Mouse (Mus musculus): ENCODE measurements around the gene Krtap27-1.

Krtap27-1 gene

GRCm38 (mm10) chr16:88671571-88671970 lies at the start of gene Krtap27-1:
Gene Krtap27-1 (minus strand): TSS chr16:88671671.
- DNase-seq (ENCODE audit: low spot score in 2 of 2): no peak

- no peak for DNase-seq (ENCODE audit: low spot score in 2 of 2)
Observed at GRCm38 (mm10) chr16:88720031-88720430, 48.6 kb upstream of the Krtap27-1 start.

- no peak for DNase-seq (ENCODE audit: low spot score in 2 of 2)
Observed at GRCm38 (mm10) chr16:88716549-88716948, 45.1 kb upstream of the Krtap27-1 start.

- DNase-seq (ENCODE audit: low spot score in 2 of 2): no peak
Observed at GRCm38 (mm10) chr16:88711245-88711644, 39.8 kb upstream of the Krtap27-1 start.

- no peak for DNase-seq (ENCODE audit: low spot score in 2 of 2)
Observed at GRCm38 (mm10) chr16:88710757-88711156, 39.3 kb upstream of the Krtap27-1 start.

GRCm38 (mm10) chr16:88707496-88708012 lies 36.1 kb upstream of the Krtap27-1 start, which contains the start of gene 2310061N02Rik:
Gene 2310061N02Rik (minus strand): TSS chr16:88707962.
- no peak for DNase-seq (ENCODE audit: low spot score in 2 of 2)

- no peak for DNase-seq (ENCODE audit: low spot score in 2 of 2)
Observed at GRCm38 (mm10) chr16:88701072-88701864, 29.8 kb upstream of the Krtap27-1 start.

GRCm38 (mm10) chr16:88696256-88696655 lies 24.8 kb upstream of the Krtap27-1 start:
- DNase-seq (ENCODE audit: low spot score in 2 of 2): no peak

- no peak for DNase-seq (ENCODE audit: low spot score in 2 of 2)
Observed at GRCm38 (mm10) chr16:88681282-88681681, 9.8 kb upstream of the Krtap27-1 start.

GRCm38 (mm10) chr16:88679099-88679498 lies 7.6 kb upstream of the Krtap27-1 start:
- no peak for DNase-seq (ENCODE audit: low spot score in 2 of 2)

- no peak for DNase-seq (ENCODE audit: low spot score in 2 of 2)
Observed at GRCm38 (mm10) chr16:88657426-88657825, 14.0 kb downstream of the Krtap27-1 start.

GRCm38 (mm10) chr16:88651952-88652351 lies 19.5 kb downstream of the Krtap27-1 start:
- DNase-seq (ENCODE audit: low spot score in 2 of 2): no peak

- no peak for DNase-seq (ENCODE audit: low spot score in 2 of 2)
Observed at GRCm38 (mm10) chr16:88651082-88651481, 20.4 kb downstream of the Krtap27-1 start.

GRCm38 (mm10) chr16:88647358-88647846 lies 24.1 kb downstream of the Krtap27-1 start, which contains the start of gene Krtap26-1:
Gene Krtap26-1 (minus strand): TSS chr16:88647796.
- no peak for DNase-seq (ENCODE audit: low spot score in 2 of 2)

- no peak for DNase-seq (ENCODE audit: low spot score in 2 of 2)
Observed at GRCm38 (mm10) chr16:88646366-88647111, 24.9 kb downstream of the Krtap27-1 start.

- DNase-seq (ENCODE audit: low spot score in 2 of 2): no peak
Observed at GRCm38 (mm10) chr16:88640053-88640452, 31.4 kb downstream of the Krtap27-1 start.

GRCm38 (mm10) chr16:88635142-88635541 lies 36.3 kb downstream of the Krtap27-1 start:
- DNase-seq (ENCODE audit: low spot score in 2 of 2): no peak

- no peak for DNase-seq (ENCODE audit: low spot score in 2 of 2)
Observed at GRCm38 (mm10) chr16:88631474-88631873, 40.0 kb downstream of the Krtap27-1 start.

GRCm38 (mm10) chr16:88627566-88627965 lies 43.9 kb downstream of the Krtap27-1 start, which contains the start of gene 2310079G19Rik:
Gene 2310079G19Rik (minus strand): TSS chr16:88627666.
- DNase-seq (ENCODE audit: low spot score in 2 of 2): no peak
